Mouse (Mus musculus): Measurements from ENCODE around the gene Ak5. TPM values are rescaled to one million over a fixed set of nuclear protein-coding genes. Genes with fewer than 3 reads are reported as not detected.

Gene Ak5
- total RNA-seq, 1 experiment from 2014 or later = 5.8 TPM

DNA sequence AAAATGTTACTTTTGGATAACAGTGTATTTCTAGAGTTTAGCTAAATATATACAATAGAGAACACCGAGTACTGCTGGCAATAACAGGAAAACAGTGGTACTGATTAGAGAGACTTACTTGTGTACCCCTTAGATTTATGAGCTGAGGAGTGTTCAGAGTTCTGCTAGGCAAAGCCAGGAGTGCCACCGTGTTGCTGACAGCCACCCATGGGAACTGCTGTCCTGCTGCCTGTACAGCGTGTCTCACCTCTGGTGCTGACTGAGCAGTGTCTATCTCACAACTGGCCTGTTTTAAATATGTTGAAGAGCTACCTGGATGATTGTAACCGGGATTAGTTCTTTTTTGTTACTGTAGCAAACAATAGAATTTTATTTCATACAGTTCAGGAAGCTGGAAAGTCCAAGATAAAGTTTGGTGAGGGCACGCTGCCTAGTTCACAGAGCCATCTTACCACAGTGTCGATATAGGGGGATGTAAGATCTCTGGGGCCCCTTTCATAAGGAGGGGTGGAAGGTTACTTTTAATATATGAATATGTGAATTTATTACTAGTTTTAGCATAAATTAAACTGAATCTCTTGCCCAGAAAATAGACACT lies 103.5 kb downstream of the Ak5 start:
- DNase-seq = no peak

DNA sequence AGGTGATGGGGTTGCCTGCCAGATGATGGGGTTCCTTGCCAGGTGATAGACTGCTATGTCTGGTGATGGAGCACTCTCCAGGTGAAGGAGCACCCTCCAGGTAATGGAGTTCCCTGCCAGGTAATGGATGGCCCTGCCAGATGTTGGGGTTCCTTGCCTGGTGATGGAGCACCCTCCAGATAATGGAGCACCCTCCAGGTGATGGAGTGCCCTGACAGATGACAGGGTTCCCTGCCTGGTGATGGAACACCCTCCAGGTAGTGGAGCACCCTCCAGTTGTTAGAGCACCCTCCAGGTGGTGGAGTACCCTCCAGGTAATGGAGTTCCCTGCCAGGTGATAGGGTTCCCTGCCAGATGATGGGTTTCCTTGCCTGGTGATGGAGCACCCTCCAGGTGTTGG lies 104.3 kb downstream of the Ak5 start:
- no peak for DNase-seq

DNA sequence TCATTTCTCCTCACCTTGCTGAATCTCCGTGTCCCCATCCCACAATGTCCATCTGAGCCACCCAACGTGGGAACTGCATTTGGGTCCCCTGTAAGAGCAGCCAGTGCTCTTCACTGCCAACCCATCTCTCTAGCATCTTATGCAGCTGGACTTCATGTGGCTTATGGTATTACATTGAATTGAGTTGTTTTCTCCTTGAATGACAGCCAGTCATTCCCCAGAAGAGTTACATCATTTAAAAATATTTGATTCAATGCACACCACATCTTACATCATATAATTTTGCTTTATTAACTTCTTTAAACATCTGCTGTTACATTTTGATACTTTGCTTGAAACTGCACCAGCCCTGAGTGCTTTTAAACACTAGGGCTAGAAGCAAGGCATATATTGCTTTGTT lies 106.5 kb downstream of the Ak5 start:
- DNase-seq = no peak

DNA sequence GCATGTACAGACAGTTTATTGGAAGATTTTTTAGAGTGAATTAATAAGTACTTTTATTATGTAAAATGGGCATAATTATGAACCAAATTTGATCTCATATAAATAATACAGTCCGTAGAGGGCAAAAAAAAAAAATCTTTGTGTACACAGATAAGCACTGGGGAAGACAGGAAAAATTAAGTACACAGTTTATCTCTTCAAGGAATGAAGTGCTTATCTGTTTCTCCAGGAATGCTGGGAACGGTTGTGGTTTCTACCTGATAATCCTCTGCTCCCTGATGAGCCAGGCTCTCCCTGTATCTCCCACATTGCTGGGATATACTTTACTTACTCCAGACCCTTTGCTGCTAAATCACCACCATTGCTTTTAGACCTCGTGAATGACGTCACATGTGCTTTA lies 108.9 kb downstream of the Ak5 start:
- DNase-seq = no peak

DNA sequence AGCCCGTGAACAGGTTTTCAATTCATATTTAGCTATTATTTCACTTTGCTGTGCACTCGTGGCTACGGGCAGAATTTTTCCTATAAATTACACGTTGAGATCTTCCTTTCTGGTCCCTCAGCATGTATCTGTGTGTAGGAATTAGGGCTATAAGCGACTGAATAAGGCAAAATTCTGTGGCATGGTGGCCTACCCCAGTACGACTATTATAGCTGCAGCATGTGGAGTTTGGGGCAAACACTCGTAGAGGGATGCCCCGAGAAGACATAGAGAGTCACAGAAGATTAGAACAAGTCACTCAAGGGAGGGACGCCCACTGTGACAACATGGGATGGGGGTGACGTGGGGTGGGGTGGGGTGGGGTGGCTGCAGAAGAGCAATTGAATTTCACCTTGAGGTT lies 110.1 kb downstream of the Ak5 start:
- no peak for DNase-seq

GRCm38 (mm10) chr3:152557659-152558058 lies 110.5 kb downstream of the Ak5 start:
- DNase-seq = no peak

- no peak for DNase-seq
Measured at GRCm38 (mm10) chr3:152556919-152557318, 111.2 kb downstream of the Ak5 start.

DNA sequence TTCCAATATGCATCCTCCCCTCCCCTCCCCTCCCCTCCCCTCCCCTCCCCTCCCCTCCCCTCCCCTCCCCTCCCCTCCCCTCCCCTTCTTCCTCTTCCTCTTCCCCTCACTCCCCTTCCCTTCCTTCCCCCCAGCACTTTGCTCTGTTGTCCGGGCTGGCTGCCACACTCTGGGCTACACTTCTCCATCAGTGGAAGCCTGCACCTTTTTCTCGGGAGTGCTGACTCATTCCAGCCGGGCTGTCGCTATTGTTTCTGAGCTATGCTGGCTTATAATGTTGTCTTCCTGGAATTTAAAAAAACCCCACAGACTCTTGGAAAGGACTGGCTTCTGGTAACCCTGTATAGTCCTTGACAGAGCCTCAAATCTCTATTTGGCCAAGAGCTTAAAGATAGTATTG lies 111.7 kb downstream of the Ak5 start:
- no peak for DNase-seq

GRCm38 (mm10) chr3:152555216-152555615 lies 112.9 kb downstream of the Ak5 start:
- DNase-seq = no peak

- DNase-seq = no peak
Measured at GRCm38 (mm10) chr3:152554366-152554765, 113.8 kb downstream of the Ak5 start.

GRCm38 (mm10) chr3:152552641-152553040 lies 115.5 kb downstream of the Ak5 start:
- no peak for DNase-seq

DNA sequence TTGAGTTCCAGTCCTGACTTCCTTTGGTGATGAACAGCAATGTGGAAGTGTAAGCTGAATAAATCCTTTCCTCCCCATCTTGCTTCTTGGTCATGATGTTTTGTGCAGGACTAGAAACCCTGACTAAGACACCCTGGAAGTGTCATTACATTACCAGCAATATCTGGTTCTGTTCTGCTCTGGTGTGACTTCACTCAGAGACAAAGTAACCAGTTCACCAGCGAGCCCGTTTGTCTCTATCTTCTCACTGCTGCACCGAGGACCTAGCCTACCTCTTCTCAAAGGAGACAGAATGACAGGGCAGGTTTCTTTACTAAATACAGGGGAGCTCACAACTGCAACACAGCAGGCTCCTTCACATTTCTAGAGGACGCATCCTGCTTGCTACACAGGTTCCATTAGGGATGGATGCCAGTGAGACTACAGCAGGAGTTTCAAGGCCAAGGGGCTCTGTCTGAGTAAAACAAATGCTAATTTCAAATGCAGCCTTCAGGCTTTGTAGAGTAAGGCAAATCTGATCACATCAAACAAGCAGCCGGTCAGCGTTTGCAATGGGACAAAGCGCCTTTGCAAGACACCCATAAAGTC lies 117.5 kb downstream of the Ak5 start:
- DNase-seq = no peak

GRCm38 (mm10) chr3:152550031-152550430 lies 118.1 kb downstream of the Ak5 start:
- DNase-seq = no peak

- no peak for DNase-seq
Measured at GRCm38 (mm10) chr3:152544921-152545320, 123.2 kb downstream of the Ak5 start.

DNA sequence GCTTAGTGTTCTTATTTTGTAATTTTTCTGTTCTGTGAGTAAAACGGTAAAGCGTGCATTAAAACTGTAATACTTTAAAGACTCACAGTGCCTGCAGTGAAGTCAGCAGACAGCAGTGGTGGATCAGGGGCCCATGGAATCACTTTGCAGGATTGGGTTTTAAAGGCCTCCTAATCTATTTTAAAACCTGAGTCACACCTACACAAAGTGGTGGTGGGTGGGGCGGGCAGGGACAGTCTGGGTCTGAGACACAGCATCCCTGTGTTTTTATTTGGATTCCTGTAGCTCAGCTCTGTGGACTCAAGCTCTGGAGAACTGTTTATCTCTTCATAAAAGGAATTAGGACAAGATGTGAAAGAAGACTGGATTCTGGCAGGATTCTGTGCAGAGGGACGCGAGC lies 125.9 kb downstream of the Ak5 start:
- no peak for DNase-seq

- no peak for DNase-seq
Measured at GRCm38 (mm10) chr3:152530344-152530743, 137.8 kb downstream of the Ak5 start.

- no peak for DNase-seq
Measured at GRCm38 (mm10) chr3:152529058-152529972, 138.8 kb downstream of the Ak5 start.

DNA sequence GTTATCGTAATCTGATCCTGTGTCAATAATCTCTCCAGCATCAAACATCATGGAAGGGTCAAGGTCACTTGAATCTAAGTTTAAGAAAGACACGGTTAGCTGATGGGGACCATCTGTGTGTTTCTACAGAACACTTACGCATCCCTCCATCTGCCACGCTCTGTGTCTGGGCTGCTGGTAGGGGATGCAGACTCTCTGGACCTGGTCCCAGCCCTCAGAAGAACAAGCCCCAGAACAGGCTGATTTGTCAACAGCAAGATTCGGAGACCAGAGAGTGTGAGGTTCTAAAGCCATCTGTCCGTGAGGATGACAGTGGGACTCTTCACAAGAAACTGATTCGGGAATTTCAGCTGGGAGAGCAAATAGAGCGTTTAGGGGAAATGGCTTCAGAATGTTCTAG lies 141.4 kb downstream of the Ak5 start:
- DNase-seq = no peak

DNA sequence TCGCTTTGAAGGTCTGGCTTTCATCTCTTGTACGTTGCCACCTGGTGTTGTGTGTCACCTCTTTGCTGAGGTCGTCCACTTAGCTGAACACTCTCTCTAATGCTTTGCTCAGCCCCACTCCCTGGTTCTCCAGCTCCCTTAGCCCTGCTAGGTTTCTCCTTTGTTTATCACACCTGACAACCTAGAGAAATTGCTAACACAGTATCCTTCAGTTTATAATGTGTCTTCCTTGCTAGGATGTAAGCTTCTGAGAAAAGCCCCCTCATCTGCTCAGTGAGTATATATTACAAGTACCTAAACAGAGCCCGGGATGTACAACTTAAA lies 144.9 kb downstream of the Ak5 start:
- DNase-seq = no peak

- no peak for DNase-seq
Measured at GRCm38 (mm10) chr3:152522634-152523314, 145.4 kb downstream of the Ak5 start.

DNA sequence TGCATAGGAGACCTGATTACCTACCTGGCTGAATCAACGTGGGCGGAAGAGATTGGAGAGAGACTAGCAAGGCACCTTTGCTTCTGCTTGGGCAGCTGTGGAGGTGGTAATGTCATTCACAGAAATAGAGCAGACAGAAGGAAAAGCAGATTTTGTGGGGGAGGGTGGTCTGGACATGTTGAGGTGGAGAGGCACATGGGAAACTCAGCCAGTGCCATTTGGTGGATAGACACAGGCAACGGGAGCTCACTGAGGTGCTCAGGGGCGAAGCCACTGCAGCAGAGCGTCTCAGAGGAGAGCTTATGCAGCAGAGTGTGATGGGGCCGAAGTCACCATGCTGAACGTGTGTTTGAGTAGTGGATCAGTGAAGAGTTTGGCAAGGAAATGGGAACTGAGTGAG lies 147.1 kb downstream of the Ak5 start:
- no peak for DNase-seq

- no peak for DNase-seq
Measured at GRCm38 (mm10) chr3:152520074-152520473, 148.1 kb downstream of the Ak5 start.

DNA sequence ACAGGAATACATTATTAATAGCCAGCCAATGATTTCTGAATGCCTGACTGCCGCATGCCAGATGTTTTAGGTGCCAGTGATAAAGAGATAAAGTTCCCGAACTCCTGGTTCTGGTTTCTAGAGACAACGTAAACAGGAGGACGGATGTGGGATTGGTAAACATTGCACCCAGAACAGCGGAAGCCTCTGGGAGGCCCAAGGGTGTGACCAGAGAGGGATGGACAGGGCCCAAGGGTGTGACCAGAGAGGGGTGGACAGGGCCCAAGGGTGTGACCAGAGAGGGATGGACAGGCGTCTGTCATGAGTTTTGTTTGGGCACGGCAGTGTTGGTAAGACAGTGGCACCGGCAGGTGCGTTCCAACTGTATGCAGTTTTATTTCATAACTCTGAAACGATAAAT lies 148.6 kb downstream of the Ak5 start:
- DNase-seq = no peak

Measured in adrenal gland, postnatal 25 days (tissue).